Comparison of ENCODE assay signal across 21 mouse cellular contexts in genomic region chr16:86340311-86340710, GRCm38 (mm10).
DNase-seq lines count a peak whose midpoint lies in the region; ATAC-seq and TF ChIP-seq lines count a peak whose summit lies in the region.
"Had no signal": no experiment of that assay in that cellular context is flagged by ENCODE, and none has a peak within 500 bp of the region (broad histone marks: within the 10 kb centered on the region; RNA-seq: fewer than 3 reads in every experiment).

No protein-coding gene starts in this region.

- H3K36me3 ChIP-seq in lung, embryonic 14.5 days (ENCODE audit: insufficient read depth), result no peaks in the 10 kb centered on the region
- H3K36me3 ChIP-seq: limb, embryonic 13.5 days; liver, embryonic 13.5 days; midbrain, embryonic 13.5 days had no signal

- no peaks in the 10 kb centered on the region for H3K9me3 ChIP-seq in lung, embryonic 14.5 days (ENCODE audit: low read depth, low read length)
- H3K9me3 ChIP-seq: limb, embryonic 13.5 days; liver, embryonic 13.5 days; midbrain, embryonic 13.5 days had no signal

- H3K4me2 ChIP-seq in lung, embryonic 14.5 days, result no peak overlapping the region
- H3K4me2 ChIP-seq: limb, embryonic 13.5 days; liver, embryonic 13.5 days; midbrain, embryonic 13.5 days had no signal

- no peaks in the 10 kb centered on the region for H3K27me3 ChIP-seq in lung, embryonic 14.5 days (ENCODE audit: insufficient read depth, low read length)
- H3K27me3 ChIP-seq: limb, embryonic 13.5 days; liver, embryonic 13.5 days; megakaryocyte, embryonic 14.5 days; midbrain, embryonic 13.5 days; Patski had no signal

- no peak overlapping the region for H3K9ac ChIP-seq in lung, embryonic 14.5 days
- H3K9ac ChIP-seq: forebrain, postnatal 0 days; limb, embryonic 13.5 days; liver, embryonic 13.5 days; midbrain, embryonic 13.5 days had no signal

- no peaks in the 10 kb centered on the region for H3K4me1 ChIP-seq in lung, embryonic 14.5 days (ENCODE audit: insufficient read depth)
- no peaks in the 10 kb centered on the region for H3K4me1 ChIP-seq in lung, adult 2 months (ENCODE audit: control insufficient read depth, insufficient read depth, low read length)
- H3K4me1 ChIP-seq: limb, embryonic 13.5 days; liver, embryonic 13.5 days; megakaryocyte, embryonic 14.5 days; midbrain, embryonic 13.5 days had no signal

- no peak overlapping the region for H3K4me3 ChIP-seq in lung, embryonic 14.5 days (ENCODE audit: low read depth, low read length)
- no peak overlapping the region for H3K4me3 ChIP-seq in lung, adult 2 months (replicated peaks; ENCODE audit: extremely low read depth, low read depth, low read length)
- H3K4me3 ChIP-seq: limb, embryonic 13.5 days; liver, embryonic 13.5 days; megakaryocyte, embryonic 14.5 days; midbrain, embryonic 13.5 days had no signal

- WGBS in lung, embryonic 14.5 days, result 56% methylated on average over 2 of the region's 2 CpGs
- WGBS in lung, adult 2 months, result 60% methylated on average over 2 of the region's 2 CpGs

- DNase-seq in gastrocnemius, postnatal 14 days, result peak; percentile 12
- no peak for DNase-seq in gastrocnemius, postnatal 36 days
- peak; percentile 22 for DNase-seq in heart, postnatal 4 days
- DNase-seq in heart, postnatal 25 days (ENCODE audit: low spot score), result no peak
- DNase-seq in lung, embryonic 14.5 days, result peak; percentile 14
- DNase-seq in lung, adult 2 months, result no peak
- DNase-seq in fibroblast of lung, adult 2 months (ENCODE audit: low read depth), result peak; percentile 50
- no peak for DNase-seq in right cerebral cortex, adult 2 months (ENCODE audit: low spot score in 2 of 2)
- DNase-seq: adrenal gland, postnatal 36 days; cerebellum, adult 9-11 months; forebrain, postnatal 0 days; liver, embryonic 13.5 days; right cerebral cortex, postnatal 25 days; spleen, adult 18-20 months had no signal

- H3K27ac ChIP-seq in lung, embryonic 14.5 days (ENCODE audit: low read depth), result no peak overlapping the region
- H3K27ac ChIP-seq: kidney, postnatal 0 days; limb, embryonic 13.5 days; liver, embryonic 13.5 days; midbrain, embryonic 13.5 days had no signal

- ATAC-seq in lung, embryonic 14.5 days (ENCODE audit: insufficient read depth), result no peak
- ATAC-seq: CD4-positive, CD25-positive, alpha-beta regulatory T cell, adult 4 months; forebrain, postnatal 0 days; intestine, postnatal 0 days; midbrain, embryonic 13.5 days; Patski had no signal

- intact Hi-C loops in gastrocnemius, postnatal 14 days (cut with DNase I; ENCODE audit: low total_unique reads), result no loop called here
- intact Hi-C loops in gastrocnemius, postnatal 36 days (cut with DNase I), result no loop called here
- intact Hi-C loops in heart, postnatal 25 days (cut with DNase I), result no loop called here

- no peak for TF ChIP-seq POLR2A in lung, adult 2 months (IDR thresholded peaks at IDR 0.05; ENCODE audit: borderline replicate concordance, extremely low read depth, low read depth, low read length)

- TF ChIP-seq CTCF in lung, embryonic 14.5 days (IDR thresholded peaks at IDR 0.05; ENCODE audit: low read depth), result no peak
- TF ChIP-seq CTCF in lung, adult 2 months (IDR thresholded peaks at IDR 0.05; ENCODE audit: insufficient read depth, low read length), result no peak

Comparison
In these comparisons a context has a peak if more than half of its experiments do, and no peak if none do; other contexts are left out.
1. DNase-seq: peak in gastrocnemius, postnatal 14 days (single experiment), heart, postnatal 4 days (single experiment), lung, embryonic 14.5 days (single experiment) and fibroblast of lung, adult 2 months (single experiment); none in gastrocnemius, postnatal 36 days (0 of 2), heart, postnatal 25 days (single experiment), lung, adult 2 months (single experiment) and right cerebral cortex, adult 2 months (0 of 2).